Mouse (Mus musculus): ENCODE data around the gene Lrrc8d.

DNA sequence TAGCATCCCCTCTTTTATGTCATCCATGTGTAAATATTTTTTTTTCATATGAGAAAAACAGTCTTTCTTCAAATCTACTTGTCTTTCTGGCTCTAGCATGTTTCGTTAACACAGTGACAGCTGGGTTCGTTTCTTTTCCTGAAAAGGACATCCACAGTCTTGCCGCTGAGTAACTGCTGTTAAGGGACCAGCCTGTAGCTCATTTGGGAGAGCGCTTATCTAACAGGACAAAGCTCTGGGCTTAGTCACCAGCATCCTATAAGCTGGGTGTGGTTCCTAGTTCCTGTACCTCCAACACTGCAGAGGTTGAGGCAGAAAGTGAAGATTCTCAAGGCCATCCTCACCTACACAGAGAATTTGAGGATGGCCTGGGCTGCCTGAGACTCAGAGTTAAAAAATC is 20.5 kb upstream of the Lrrc8d start:
- no peak for TF ChIP-seq POLR2A (IDR thresholded peaks at IDR 0.05; ENCODE audit: extremely low read depth, insufficient read depth, low read length)
- TF ChIP-seq CTCF (IDR thresholded peaks at IDR 0.05; ENCODE audit: low read depth, low read length), result no peak
